Mouse (Mus musculus) liver, embryonic 14.5 days (tissue): Measurements from ENCODE around the gene Ctu2.

Experiments
- CTCF ChIP-seq: IDR thresholded peaks from 2 replicates; pipeline ENCODE4 v1.5.1; 2016; ENCODE audit warnings: antibody characterized with exemption, low read depth, control low read depth
- EP300 ChIP-seq: IDR thresholded peaks from 2 replicates; pipeline ENCODE4 v1.6.1; 2016; ENCODE audit warnings: antibody characterized with exemption, low read depth

DNA sequence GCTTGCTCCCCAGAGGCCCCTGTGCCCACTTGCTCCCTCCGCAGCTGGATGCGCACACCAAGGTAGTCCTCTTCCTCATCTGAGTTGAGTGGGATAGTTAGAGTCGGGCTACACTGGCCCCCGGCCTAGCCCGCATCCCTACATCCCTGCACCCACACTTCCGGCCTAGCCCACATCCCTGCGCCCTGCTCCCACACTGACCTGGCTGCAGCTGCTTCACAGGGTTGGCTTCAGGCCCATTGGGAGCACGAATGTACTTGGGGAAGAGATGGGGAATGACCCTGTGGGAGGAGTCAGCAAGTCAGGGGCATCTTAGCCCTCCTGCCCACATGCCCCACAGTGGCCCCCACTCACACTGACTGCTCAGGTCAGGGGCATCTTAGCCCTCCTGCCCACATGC is 6.5 kb downstream of the Ctu2 start:
- TF ChIP-seq EP300 (no peak), CTCF (no peak)
